Mouse (Mus musculus) Patski (cell line): ENCODE data around the gene Mypn. TPM values are rescaled to one million over a fixed set of nuclear protein-coding genes. Genes with fewer than 3 reads are reported as not detected.
A peak's percentile ranks its signal among the peaks of the same experiment; 100 is the strongest.

Experiments
- ATAC-seq: fragments of 100-300 bp; one replicate; pipeline ENCODE4 v1.8.0; 2021
- CTCF ChIA-PET: fragments of 350-600 bp; sonication (Branson Sonifier 250); formaldehyde crosslinking; loops from one replicate; lab custom pipeline; 2022; ENCODE audit warnings: inconsistent platforms; lab: Charles Lee
- POLR2A ChIA-PET: fragments of 350-600 bp; sonication (Branson Sonifier 250); formaldehyde crosslinking; loops from one replicate; lab custom pipeline; 2022; ENCODE audit warnings: antibody characterized with exemption, inconsistent platforms; lab: Charles Lee
- DNase-seq: peaks from one replicate; pipeline ENCODE4 v3.0.0-alpha.2; 2011; ENCODE audit warnings: low read depth, low spot score
- H3K27me3 ChIP-seq: fragments of 371-371 bp; one replicate; pipeline ENCODE4 v1.5.1; 2021
- CTCF ChIP-seq: fragments of 100-300 bp; IDR thresholded peaks from one replicate; pipeline ENCODE4 v1.5.1; 2021
- in situ Hi-C: fragments of 300-500 bp; cut with MboI; formaldehyde crosslinking; loops from 3 replicates; pipeline ENCODE4 v1.11.1; 2018; ENCODE audit warnings: low pct_unique_long_range_greater_than_20kb, mixed read lengths
- polyA plus RNA-seq: library from polyadenylated mRNA; unstranded; gene quantifications from one replicate; pipeline ENCODE4 v1.2.3, GENCODE M21; 2021

Mypn gene
- polyA plus RNA-seq, 1 experiment from 2014 or later: not detected

GRCm38 (mm10) chr10:63130500-63130899 is 73.3 kb downstream of the Mypn start:
- no peak for ATAC-seq
- POLR2A ChIA-PET: interaction anchor here (0.7 kb wide), 1 partner anchor 36 kb away, joined by 4 read pairs; no protein-coding TSS in a partner anchor
- in situ Hi-C loops: no loop called here
- CTCF ChIA-PET: no interaction called here
- TF ChIP-seq CTCF: no peak
- no peak for DNase-seq
- no peaks in the 10 kb centered on the region for H3K27me3 ChIP-seq

- DNase-seq (no peak), ATAC-seq (peak; percentile 57)
- in situ Hi-C loops: no loop called here
- H3K27me3 ChIP-seq: no peaks in the 10 kb centered on the region
- no peak for TF ChIP-seq CTCF
- CTCF ChIA-PET: no interaction called here
- POLR2A ChIA-PET: interaction anchor here (0.5 kb wide), 1 partner anchor 33 kb away, joined by 4 read pairs; no protein-coding TSS in a partner anchor
Observed at GRCm38 (mm10) chr10:63128256-63128655, 75.5 kb downstream of the Mypn start.

GRCm38 (mm10) chr10:63127156-63127555 is 76.6 kb downstream of the Mypn start:
- ATAC-seq (no peak), DNase-seq (no peak)
- POLR2A ChIA-PET: no interaction called here
- no peaks in the 10 kb centered on the region for H3K27me3 ChIP-seq
- in situ Hi-C loops: no loop called here
- no peak for TF ChIP-seq CTCF
- CTCF ChIA-PET: no interaction called here

- POLR2A ChIA-PET: no interaction called here
- TF ChIP-seq CTCF: no peak
- in situ Hi-C loops: no loop called here
Observed at GRCm38 (mm10) chr10:63126116-63126515, 77.6 kb downstream of the Mypn start.

GRCm38 (mm10) chr10:63125343-63125742 is 78.4 kb downstream of the Mypn start:
- CTCF ChIA-PET: no interaction called here

More at GRCm38 (mm10) chr10:63126116-63126515, 77.6 kb downstream of the Mypn start:
- H3K27me3 ChIP-seq: no peaks in the 10 kb centered on the region
- CTCF ChIA-PET: no interaction called here
- no peak for ATAC-seq
- DNase-seq: no peak

GRCm38 (mm10) chr10:63124016-63124415 is 79.7 kb downstream of the Mypn start:
- in situ Hi-C loops: no loop called here
- CTCF ChIA-PET: interaction anchor here (1.0 kb wide), 1 partner anchor 185 kb away, joined by 3 read pairs; no protein-coding TSS in a partner anchor
- H3K27me3 ChIP-seq: no peaks in the 10 kb centered on the region
- POLR2A ChIA-PET: no interaction called here
- no peak for ATAC-seq
- no peak for DNase-seq
- no peak for TF ChIP-seq CTCF

More at GRCm38 (mm10) chr10:63125343-63125742, 78.4 kb downstream of the Mypn start:
- no peak for DNase-seq
- no peaks in the 10 kb centered on the region for H3K27me3 ChIP-seq
- no peak for ATAC-seq
- in situ Hi-C loops: no loop called here
- POLR2A ChIA-PET: no interaction called here
- TF ChIP-seq CTCF: peak; percentile 29

GRCm38 (mm10) chr10:63123141-63123540 is 80.6 kb downstream of the Mypn start:
- ChIA-PET CTCF (no interaction called here), POLR2A (interaction anchor here (0.6 kb wide), 1 partner anchor 14 kb away, joined by 3 read pairs; no protein-coding TSS in a partner anchor)
- ATAC-seq (no peak), DNase-seq (no peak)
- no peak for TF ChIP-seq CTCF
- no peaks in the 10 kb centered on the region for H3K27me3 ChIP-seq
- in situ Hi-C loops: no loop called here

GRCm38 (mm10) chr10:63122516-63122915 is 81.2 kb downstream of the Mypn start:
- CTCF ChIA-PET: no interaction called here
- no peaks in the 10 kb centered on the region for H3K27me3 ChIP-seq
- in situ Hi-C loops: no loop called here
- POLR2A ChIA-PET: no interaction called here
- DNase-seq: no peak
- TF ChIP-seq CTCF: no peak
- no peak for ATAC-seq

- no peaks in the 10 kb centered on the region for H3K27me3 ChIP-seq
- CTCF ChIA-PET: no interaction called here
- ATAC-seq: no peak
- TF ChIP-seq CTCF: no peak
- no peak for DNase-seq
- in situ Hi-C loops: no loop called here
- POLR2A ChIA-PET: no interaction called here
Observed at GRCm38 (mm10) chr10:63121961-63122360, 81.8 kb downstream of the Mypn start.

GRCm38 (mm10) chr10:63119916-63120315 is 83.8 kb downstream of the Mypn start:
- in situ Hi-C loops: no loop called here
- H3K27me3 ChIP-seq: no peaks in the 10 kb centered on the region
- ChIA-PET POLR2A (no interaction called here), CTCF (no interaction called here)
- no peak for TF ChIP-seq CTCF
- no peak for DNase-seq
- ATAC-seq: no peak

GRCm38 (mm10) chr10:63117583-63117982 is 86.2 kb downstream of the Mypn start:
- CTCF ChIA-PET: no interaction called here
- in situ Hi-C loops: no loop called here
- POLR2A ChIA-PET: no interaction called here
- no peak for DNase-seq
- TF ChIP-seq CTCF: peak; percentile 41
- no peak for ATAC-seq
- no peaks in the 10 kb centered on the region for H3K27me3 ChIP-seq

GRCm38 (mm10) chr10:63116376-63116775 is 87.4 kb downstream of the Mypn start:
- ChIA-PET CTCF (no interaction called here), POLR2A (no interaction called here)
- DNase-seq: no peak
- no peak for TF ChIP-seq CTCF
- no peak for ATAC-seq
- in situ Hi-C loops: no loop called here
- no peaks in the 10 kb centered on the region for H3K27me3 ChIP-seq
